Mouse (Mus musculus) gastrocnemius, postnatal 14 days (tissue): ENCODE measurements around the gene Ndufs4. TPM values are rescaled to one million over a fixed set of nuclear protein-coding genes. Genes with fewer than 3 reads are reported as not detected.

ENCODE experiments used
- DNase-seq: peaks from one replicate; pipeline ENCODE4 v3.0.0; 2021; ENCODE audit warnings: mixed read lengths
- intact Hi-C: fragments of 180-260 bp; cut with DNase I; formaldehyde crosslinking; loops from one replicate; pipeline ENCODE4 v1.15.1; 2025; ENCODE audit warnings: low total_unique reads
- total RNA-seq, 2 experiments: library from RNA; stranded (reverse); gene quantifications; 2 replicates each; pipeline ENCODE4 v1.2.3; 2021

The Ndufs4 gene
- total RNA-seq, 2 experiments from 2014 or later = 338 to 393 TPM

- intact Hi-C loops = no loop called here
- no peak for DNase-seq
Measured at GRCm38 (mm10) chr13:114254697-114255096, 133.4 kb downstream of the Ndufs4 start.

Other genes starting within 250 kb of the Ndufs4 start
- gene Fst, start 70.7 kb upstream of the Ndufs4 start, total RNA-seq = 10 to 100 TPM; 11.7 to 15.2 TPM